Mouse (Mus musculus): Measurements from ENCODE around the gene Fmnl1. TPM values are rescaled to one million over a fixed set of nuclear protein-coding genes. Genes with fewer than 3 reads are reported as not detected.

Gene Fmnl1
- polyA plus RNA-seq, 1 experiment from 2014 or later: 4.4 TPM

Other genes starting within 250 kb of the Fmnl1 start
- gene Kif18b, start 246.0 kb upstream of the Fmnl1 start, polyA plus RNA-seq (2015; fragmentation: Nextera tagmentation; extraction: Ambion mirVana): 7.3 and 8.7 TPM in 2 replicates
- 1.3 and 1.7 TPM in 2 replicates for gene C1ql1, start 224.4 kb upstream of the Fmnl1 start, polyA plus RNA-seq (2015; fragmentation: Nextera tagmentation; extraction: Ambion mirVana)
- 50.8 and 53.7 TPM in 2 replicates for gene Nmt1, start 142.9 kb upstream of the Fmnl1 start, polyA plus RNA-seq (2015; fragmentation: Nextera tagmentation; extraction: Ambion mirVana)
- gene Dcakd, start 142.8 kb upstream of the Fmnl1 start, polyA plus RNA-seq (2015; fragmentation: Nextera tagmentation; extraction: Ambion mirVana): 85.2 and 109 TPM in 2 replicates
- gene Plcd3, start 69.4 kb upstream of the Fmnl1 start, polyA plus RNA-seq (2015; fragmentation: Nextera tagmentation; extraction: Ambion mirVana): 5.2 and 6.5 TPM in 2 replicates
- gene Acbd4, start 69.4 kb upstream of the Fmnl1 start, polyA plus RNA-seq (2015; fragmentation: Nextera tagmentation; extraction: Ambion mirVana): 31.0 and 36.4 TPM in 2 replicates
- gene Hexim1, start 54.9 kb upstream of the Fmnl1 start, polyA plus RNA-seq (2015; fragmentation: Nextera tagmentation; extraction: Ambion mirVana): 4.7 and 5.7 TPM in 2 replicates
- 6.3 and 7.9 TPM in 2 replicates for gene Hexim2, start 38.7 kb upstream of the Fmnl1 start, polyA plus RNA-seq (2015; fragmentation: Nextera tagmentation; extraction: Ambion mirVana)
- gene 1700023F06Rik, start 37.5 kb downstream of the Fmnl1 start, polyA plus RNA-seq (2015; fragmentation: Nextera tagmentation; extraction: Ambion mirVana): 0.67 and 0.83 TPM in 2 replicates
- gene Spata32, start 47.3 kb downstream of the Fmnl1 start, polyA plus RNA-seq (2015; fragmentation: Nextera tagmentation; extraction: Ambion mirVana): not detected in 2 replicates
- 4.2 and 4.9 TPM in 2 replicates for gene Map3k14, start 96.4 kb downstream of the Fmnl1 start, polyA plus RNA-seq (2015; fragmentation: Nextera tagmentation; extraction: Ambion mirVana)
- gene Arhgap27, start 192.6 kb downstream of the Fmnl1 start, polyA plus RNA-seq (2015; fragmentation: Nextera tagmentation; extraction: Ambion mirVana): 19.1 and 22.0 TPM in 2 replicates
- gene Plekhm1, start 241.6 kb downstream of the Fmnl1 start, polyA plus RNA-seq (2015; fragmentation: Nextera tagmentation; extraction: Ambion mirVana): 7.5 and 8.5 TPM in 2 replicates

Data from stomach, embryonic 16.5 days (tissue).